Mouse (Mus musculus) forelimb bud, embryonic 11.5 days (tissue): ENCODE data around the gene Prkn.

Experiments used
- DNase-seq: peaks from one replicate; pipeline ENCODE4 v3.0.0-alpha.2; 2012; ENCODE audit warnings: low read depth, low spot score

The Prkn gene

GRCm38 (mm10) chr17:11639786-11640185 lies 799.6 kb downstream of the Prkn start:
- no peak for DNase-seq

- no peak for DNase-seq
These were observed 802.1 kb downstream of the Prkn start for GRCm38 (mm10) chr17:11642328-11642727.

- DNase-seq: no peak
These were observed 803.8 kb downstream of the Prkn start for GRCm38 (mm10) chr17:11644016-11644415.

GRCm38 (mm10) chr17:11644873-11645464 lies 804.8 kb downstream of the Prkn start:
- no peak for DNase-seq

GRCm38 (mm10) chr17:11656397-11656796 lies 816.2 kb downstream of the Prkn start:
- no peak for DNase-seq

GRCm38 (mm10) chr17:11656878-11657277 lies 816.7 kb downstream of the Prkn start:
- DNase-seq: no peak

- DNase-seq: no peak
These were observed 821.7 kb downstream of the Prkn start for GRCm38 (mm10) chr17:11661898-11662297.

GRCm38 (mm10) chr17:11663437-11663836 lies 823.3 kb downstream of the Prkn start:
- DNase-seq: no peak

DNA sequence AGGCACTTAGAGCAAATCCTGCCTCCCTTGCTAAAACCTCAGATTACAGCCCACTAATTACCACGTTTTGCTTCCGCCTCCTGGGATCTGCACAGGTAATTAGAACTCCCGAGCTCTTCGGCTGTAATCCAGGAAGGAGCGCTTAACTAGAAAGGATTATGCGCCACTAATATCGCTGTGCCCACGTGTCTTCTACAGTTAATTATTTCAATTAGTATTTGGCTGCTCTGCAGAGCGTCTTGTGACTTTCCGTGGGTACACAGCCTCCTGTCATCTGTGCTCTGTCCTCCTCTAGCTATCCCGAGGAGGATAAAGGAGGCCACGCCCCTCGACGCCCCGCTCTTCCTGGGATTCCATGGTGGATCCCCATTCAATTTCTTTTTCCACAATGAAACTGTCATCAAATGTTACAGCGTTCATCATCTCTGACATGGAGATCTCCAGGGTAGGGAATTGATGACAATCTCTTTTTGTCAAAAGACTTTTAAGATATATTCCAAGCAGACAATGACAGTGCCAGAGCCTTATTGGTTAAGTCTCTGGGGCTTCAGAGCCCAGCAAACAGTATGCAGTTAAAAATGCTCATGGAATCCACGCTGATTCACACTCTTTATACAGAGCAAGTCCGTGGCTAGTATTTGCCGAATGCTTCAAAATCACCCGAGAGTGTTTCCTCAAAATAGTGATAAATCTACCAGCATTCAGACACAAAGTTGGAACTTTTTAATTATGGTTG lies 824.6 kb downstream of the Prkn start:
- peak; percentile 17 for DNase-seq

GRCm38 (mm10) chr17:11679716-11680115 lies 839.5 kb downstream of the Prkn start:
- DNase-seq: no peak

DNA sequence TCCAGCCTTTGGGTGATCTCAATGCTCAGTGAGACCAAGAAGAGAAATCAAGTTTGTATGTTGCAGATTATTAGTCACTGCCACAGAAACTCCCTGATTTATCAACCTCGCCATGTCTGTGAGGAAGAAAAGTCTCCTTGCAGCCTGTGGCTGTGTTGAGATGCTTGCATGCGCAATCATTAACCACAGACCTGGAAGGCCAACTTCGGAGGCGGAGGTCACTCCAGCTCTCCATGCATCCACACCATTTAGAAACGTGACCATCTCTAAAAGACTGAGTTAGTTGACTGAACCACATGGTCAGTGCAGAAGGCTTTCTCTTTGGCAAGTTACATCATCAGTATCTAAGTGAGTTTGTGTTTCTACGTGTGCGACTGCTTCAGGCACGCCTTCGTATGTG lies 840.3 kb downstream of the Prkn start:
- DNase-seq: no peak

DNA sequence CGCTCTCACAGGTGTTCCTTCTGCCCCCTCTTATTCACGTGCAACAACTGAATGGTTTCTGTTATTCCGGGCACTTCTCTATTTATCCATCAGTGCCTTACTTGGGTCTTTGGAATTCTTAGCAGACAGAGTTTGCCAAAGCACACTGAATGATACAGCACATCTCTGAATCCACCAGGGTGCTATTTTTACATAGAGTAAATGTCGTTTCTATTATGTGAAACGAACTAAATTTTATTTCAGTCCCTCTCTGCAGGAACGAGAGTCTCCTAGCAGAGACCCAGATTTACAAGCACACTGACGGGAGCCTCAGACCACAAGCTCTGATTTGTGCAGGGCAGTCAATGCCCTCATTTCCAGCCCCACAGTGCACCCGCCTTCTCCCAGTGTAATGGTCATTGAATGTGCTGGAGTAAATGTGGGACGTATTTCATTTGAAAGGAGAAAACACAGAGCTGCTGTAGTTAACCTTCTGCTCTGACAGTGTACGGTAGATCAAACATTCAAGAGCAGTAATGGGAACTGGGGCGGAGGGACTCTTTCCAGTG lies 841.7 kb downstream of the Prkn start:
- no peak for DNase-seq

DNA sequence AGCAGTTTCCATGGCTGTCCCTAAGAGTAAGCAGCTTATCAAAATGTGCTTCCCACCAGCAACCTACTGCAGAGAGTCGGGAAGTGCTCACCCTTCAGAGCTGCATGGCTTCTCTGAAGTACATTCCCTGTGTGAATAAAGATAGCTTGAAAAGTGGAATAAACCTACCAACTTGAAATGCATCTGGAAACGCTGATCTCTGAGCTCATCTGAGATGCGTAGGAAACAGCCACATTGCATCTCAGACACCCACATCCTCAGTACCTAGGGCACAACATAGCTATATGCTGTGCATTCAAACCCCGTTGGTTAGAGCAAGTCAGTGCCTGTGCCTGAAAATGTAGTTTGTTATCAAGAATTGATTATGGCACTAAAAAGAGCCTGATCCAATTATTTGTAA lies 864.8 kb downstream of the Prkn start:
- DNase-seq: no peak

GRCm38 (mm10) chr17:11705761-11706160 lies 865.6 kb downstream of the Prkn start:
- no peak for DNase-seq

GRCm38 (mm10) chr17:11712066-11712465 lies 871.9 kb downstream of the Prkn start:
- no peak for DNase-seq

DNA sequence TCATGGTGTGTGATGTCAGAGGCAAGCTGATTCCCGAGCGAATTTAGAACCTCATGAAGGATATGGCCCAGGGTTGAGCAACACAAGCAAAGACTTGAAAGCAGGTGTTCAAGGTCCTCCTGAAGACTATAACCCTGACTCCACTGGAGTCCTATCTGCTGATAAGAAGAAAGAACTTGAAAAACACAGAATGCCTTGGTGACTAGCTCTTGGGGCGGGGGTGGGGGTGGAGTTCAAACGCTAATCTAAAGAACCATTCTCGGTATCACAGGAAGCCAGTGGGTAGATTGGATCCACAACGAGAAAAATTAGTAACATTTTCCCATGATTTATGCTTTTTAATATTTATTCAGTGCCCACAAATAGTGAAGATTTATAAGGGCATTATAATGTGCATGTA lies 879.6 kb downstream of the Prkn start:
- no peak for DNase-seq

DNA sequence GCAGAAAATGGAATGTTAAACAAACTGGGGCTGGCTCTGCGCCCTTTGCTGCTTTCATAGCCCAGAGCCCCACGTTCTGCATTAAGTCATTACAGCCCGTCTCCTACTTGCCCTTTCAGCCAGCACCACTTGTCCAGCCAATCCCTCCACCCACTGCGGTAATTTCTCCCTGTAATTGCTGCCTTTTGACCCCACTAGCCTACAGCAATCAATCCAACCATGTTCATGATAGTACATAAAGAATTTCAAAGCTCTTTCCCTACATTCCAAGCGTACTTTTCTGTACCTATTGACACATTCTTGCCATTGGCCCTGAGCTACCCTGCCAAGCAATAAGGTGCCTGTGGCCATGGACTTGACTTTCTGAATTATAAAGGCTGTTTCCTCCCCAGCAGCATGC lies 881.7 kb downstream of the Prkn start:
- DNase-seq: no peak

- no peak for DNase-seq
These were observed 882.3 kb downstream of the Prkn start for GRCm38 (mm10) chr17:11722478-11722877.

- DNase-seq: no peak
These were observed 884.0 kb downstream of the Prkn start for GRCm38 (mm10) chr17:11724135-11724534.

DNA sequence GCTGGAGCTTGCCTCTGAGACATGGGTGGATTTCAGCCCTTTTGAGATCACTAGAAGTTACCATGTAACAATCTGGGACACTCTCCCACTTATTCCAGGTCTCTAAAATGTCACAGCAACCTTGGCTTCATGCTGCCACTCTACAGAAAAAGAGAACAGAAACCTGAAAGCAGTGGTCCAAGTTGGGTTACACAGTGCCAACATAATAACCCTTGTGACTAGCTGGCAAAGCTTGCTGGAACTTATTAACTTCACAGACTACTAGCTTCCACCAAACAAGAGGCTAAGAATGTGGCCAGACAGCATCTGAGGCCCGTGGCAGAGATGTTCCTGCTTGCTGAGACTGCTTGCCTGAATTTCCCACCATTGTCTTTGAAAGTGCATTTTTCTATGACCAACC lies 886.9 kb downstream of the Prkn start:
- no peak for DNase-seq

DNA sequence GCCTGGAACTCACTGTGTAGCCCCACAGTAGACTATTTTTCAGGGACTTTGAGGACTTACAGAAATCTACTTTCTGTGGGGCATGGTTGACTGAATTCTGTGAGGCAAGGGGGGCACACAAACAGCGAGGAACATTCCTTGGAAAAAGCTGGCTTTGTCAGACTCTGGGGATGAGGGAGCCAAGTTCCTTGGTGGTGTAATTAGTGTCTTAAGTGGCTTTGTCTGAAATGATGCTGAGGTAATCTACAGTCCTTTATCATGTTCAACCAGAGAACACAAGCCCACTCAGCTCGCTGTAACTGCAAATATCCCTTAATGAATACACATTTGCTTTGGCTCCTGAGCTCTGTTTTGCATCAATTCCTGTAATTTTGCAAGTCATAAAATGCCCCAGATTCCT lies 888.1 kb downstream of the Prkn start:
- no peak for DNase-seq

DNA sequence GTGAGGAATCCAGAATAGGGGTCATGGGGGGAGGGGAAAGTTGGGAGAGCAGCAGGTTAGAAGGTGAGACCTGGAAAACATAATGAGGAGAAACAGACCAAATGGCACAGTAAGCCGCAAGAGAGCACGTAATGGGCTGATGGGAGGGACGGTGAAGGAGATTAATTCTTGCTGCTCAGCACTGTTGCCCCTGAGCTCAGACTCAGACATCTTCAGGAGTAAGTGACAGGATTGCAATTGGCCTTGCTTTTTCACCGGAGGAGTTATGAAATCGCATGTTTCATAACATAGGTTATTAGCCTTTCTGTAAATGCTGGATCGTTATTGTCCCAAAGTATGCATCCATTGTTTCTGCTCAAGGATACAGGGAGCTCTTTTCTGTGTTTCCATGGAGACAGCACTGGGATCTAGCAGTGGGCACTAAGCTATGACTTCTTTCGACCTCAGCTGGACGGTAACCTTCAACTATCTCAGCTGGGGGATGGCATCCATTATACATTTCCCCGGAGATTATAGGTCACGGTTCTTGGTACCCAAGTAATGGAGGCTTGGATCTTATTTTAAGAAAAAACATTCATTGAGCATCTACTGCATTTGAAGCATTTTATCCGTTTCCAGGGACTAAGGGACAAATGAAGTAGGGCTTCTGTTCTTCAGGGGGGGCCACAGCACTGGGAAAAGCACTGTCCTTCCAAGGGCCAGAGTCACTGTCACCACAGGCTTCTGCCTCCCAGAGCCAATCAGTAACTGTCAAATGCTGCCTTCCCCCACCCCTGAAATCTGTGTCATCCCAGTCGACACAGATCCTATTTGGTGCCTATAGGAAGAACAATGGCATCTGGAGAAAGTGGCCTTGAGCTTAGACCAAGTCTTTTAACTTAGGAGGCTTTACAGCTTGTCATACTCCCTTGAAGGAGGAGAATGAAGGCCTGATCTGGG lies 890.7 kb downstream of the Prkn start:
- no peak for DNase-seq
